Mouse (Mus musculus): Measurements from ENCODE around the gene Tollip. TPM values are rescaled to one million over a fixed set of nuclear protein-coding genes. Genes with fewer than 3 reads are reported as not detected.

Tollip gene
- polyA plus RNA-seq, 1 experiment: 232 TPM

GRCm38 (mm10) chr7:141948906-141949798, 30.8 kb upstream of the Tollip start, which contains the start of gene Brsk2:
Brsk2 (plus strand) TSS chr7:141949751.
- Histone ChIP-seq H3K36me3 (ENCODE audit: control insufficient read depth, insufficient read depth, low read length) (no peaks in the 10 kb centered on the region), H3K4me3 (ENCODE audit: control insufficient read depth, low read depth, low read length) (peak within 1 kb of the TSS; percentile 63), H3K27ac (ENCODE audit: control insufficient read depth, insufficient read depth, low read depth, low read length) (no peak within 1 kb of the TSS), H3K27me3 (ENCODE audit: control insufficient read depth, insufficient read depth, low read length) (no peaks in the 10 kb centered on the region), H3K4me1 (ENCODE audit: control insufficient read depth, insufficient read depth, low read length) (peaks cover 15% of the 10 kb centered on the region)
- TF ChIP-seq POLR2A (IDR thresholded peaks at IDR 0.05; ENCODE audit: control insufficient read depth, low read depth, low read length) (no peak), CTCF (IDR thresholded peaks at IDR 0.05; ENCODE audit: control insufficient read depth, insufficient read depth, insufficient replicate concordance, low read depth, low read length) (no peak)

- TF ChIP-seq CTCF (IDR thresholded peaks at IDR 0.05; ENCODE audit: control insufficient read depth, insufficient read depth, insufficient replicate concordance, low read depth, low read length): no peak
- Histone ChIP-seq H3K27me3 (ENCODE audit: control insufficient read depth, insufficient read depth, low read length) (no peaks in the 10 kb centered on the region), H3K4me3 (ENCODE audit: control insufficient read depth, low read depth, low read length) (no peak overlapping the region), H3K4me1 (ENCODE audit: control insufficient read depth, insufficient read depth, low read length) (peaks cover 15% of the 10 kb centered on the region), H3K27ac (ENCODE audit: control insufficient read depth, insufficient read depth, low read depth, low read length) (no peak overlapping the region), H3K36me3 (ENCODE audit: control insufficient read depth, insufficient read depth, low read length) (no peaks in the 10 kb centered on the region)
Measured at GRCm38 (mm10) chr7:141948045-141948444, 29.7 kb upstream of the Tollip start.

- Histone ChIP-seq H3K4me1 (ENCODE audit: control insufficient read depth, insufficient read depth, low read length) (peaks cover 15% of the 10 kb centered on the region), H3K27ac (ENCODE audit: control insufficient read depth, insufficient read depth, low read depth, low read length) (no peak overlapping the region), H3K36me3 (ENCODE audit: control insufficient read depth, insufficient read depth, low read length) (no peaks in the 10 kb centered on the region), H3K27me3 (ENCODE audit: control insufficient read depth, insufficient read depth, low read length) (no peaks in the 10 kb centered on the region), H3K4me3 (ENCODE audit: control insufficient read depth, low read depth, low read length) (no peak overlapping the region)
- no peak for TF ChIP-seq CTCF (IDR thresholded peaks at IDR 0.05; ENCODE audit: control insufficient read depth, insufficient read depth, insufficient replicate concordance, low read depth, low read length)
- TF ChIP-seq POLR2A (IDR thresholded peaks at IDR 0.05; ENCODE audit: control insufficient read depth, low read depth, low read length): no peak
Measured at GRCm38 (mm10) chr7:141947512-141947911, 29.2 kb upstream of the Tollip start.

GRCm38 (mm10) chr7:141945927-141946326, 27.6 kb upstream of the Tollip start:
- no peaks in the 10 kb centered on the region for H3K36me3 ChIP-seq (ENCODE audit: control insufficient read depth, insufficient read depth, low read length)
- no peaks in the 10 kb centered on the region for H3K27me3 ChIP-seq (ENCODE audit: control insufficient read depth, insufficient read depth, low read length)
- no peak overlapping the region for H3K4me3 ChIP-seq (ENCODE audit: control insufficient read depth, low read depth, low read length)
- TF ChIP-seq CTCF (IDR thresholded peaks at IDR 0.05; ENCODE audit: control insufficient read depth, insufficient read depth, insufficient replicate concordance, low read depth, low read length) (no peak), POLR2A (IDR thresholded peaks at IDR 0.05; ENCODE audit: control insufficient read depth, low read depth, low read length) (no peak)
- peaks cover 13% of the 10 kb centered on the region for H3K4me1 ChIP-seq (ENCODE audit: control insufficient read depth, insufficient read depth, low read length)
- H3K27ac ChIP-seq (ENCODE audit: control insufficient read depth, insufficient read depth, low read depth, low read length): no peak overlapping the region

- H3K4me3 ChIP-seq (ENCODE audit: control insufficient read depth, low read depth, low read length): no peak overlapping the region
- no peaks in the 10 kb centered on the region; the same call in 1 of the 2 replicates for H3K4me1 ChIP-seq (ENCODE audit: control insufficient read depth, insufficient read depth, low read length)
- H3K36me3 ChIP-seq (ENCODE audit: control insufficient read depth, insufficient read depth, low read length): no peaks in the 10 kb centered on the region
- TF ChIP-seq POLR2A (IDR thresholded peaks at IDR 0.05; ENCODE audit: control insufficient read depth, low read depth, low read length) (no peak), CTCF (IDR thresholded peaks at IDR 0.05; ENCODE audit: control insufficient read depth, insufficient read depth, insufficient replicate concordance, low read depth, low read length) (no peak)
- H3K27me3 ChIP-seq (ENCODE audit: control insufficient read depth, insufficient read depth, low read length): no peaks in the 10 kb centered on the region
- no peak overlapping the region for H3K27ac ChIP-seq (ENCODE audit: control insufficient read depth, insufficient read depth, low read depth, low read length)
Measured at GRCm38 (mm10) chr7:141943444-141943843, 25.1 kb upstream of the Tollip start.

GRCm38 (mm10) chr7:141934951-141935350, 16.6 kb upstream of the Tollip start:
- Histone ChIP-seq H3K4me1 (ENCODE audit: control insufficient read depth, insufficient read depth, low read length) (no peaks in the 10 kb centered on the region), H3K27ac (ENCODE audit: control insufficient read depth, insufficient read depth, low read depth, low read length) (no peak overlapping the region), H3K36me3 (ENCODE audit: control insufficient read depth, insufficient read depth, low read length) (no peaks in the 10 kb centered on the region; the same call in 1 of the 2 replicates), H3K4me3 (ENCODE audit: control insufficient read depth, low read depth, low read length) (no peak overlapping the region), H3K27me3 (ENCODE audit: control insufficient read depth, insufficient read depth, low read length) (no peaks in the 10 kb centered on the region)
- no peak for TF ChIP-seq POLR2A (IDR thresholded peaks at IDR 0.05; ENCODE audit: control insufficient read depth, low read depth, low read length)
- TF ChIP-seq CTCF (IDR thresholded peaks at IDR 0.05; ENCODE audit: control insufficient read depth, insufficient read depth, insufficient replicate concordance, low read depth, low read length): no peak

- H3K4me3 ChIP-seq (ENCODE audit: control insufficient read depth, low read depth, low read length): no peak overlapping the region
- no peak overlapping the region for H3K27ac ChIP-seq (ENCODE audit: control insufficient read depth, insufficient read depth, low read depth, low read length)
- no peaks in the 10 kb centered on the region; the same call in 1 of the 2 replicates for H3K36me3 ChIP-seq (ENCODE audit: control insufficient read depth, insufficient read depth, low read length)
- TF ChIP-seq POLR2A (IDR thresholded peaks at IDR 0.05; ENCODE audit: control insufficient read depth, low read depth, low read length) (no peak), CTCF (IDR thresholded peaks at IDR 0.05; ENCODE audit: control insufficient read depth, insufficient read depth, insufficient replicate concordance, low read depth, low read length) (no peak)
- H3K27me3 ChIP-seq (ENCODE audit: control insufficient read depth, insufficient read depth, low read length): no peaks in the 10 kb centered on the region
- no peaks in the 10 kb centered on the region for H3K4me1 ChIP-seq (ENCODE audit: control insufficient read depth, insufficient read depth, low read length)
Measured at GRCm38 (mm10) chr7:141934128-141934898, 16.0 kb upstream of the Tollip start.
